Mouse (Mus musculus) brain, embryonic 14.5 days (tissue): ENCODE measurements around the gene Ugt1a7c.

Source experiments
- CTCF ChIP-seq: fragments of 200-500 bp; IDR thresholded peaks from 2 replicates; pipeline ENCODE4 v1.5.1; 2012; ENCODE audit warnings: inconsistent platforms, mild to moderate bottlenecking, moderate library complexity, borderline replicate concordance; ENCODE audit not compliant: insufficient read depth, insufficient read length; ENCODE audit errors: extremely low read depth
- POLR2A ChIP-seq: fragments of 200-500 bp; IDR thresholded peaks from 2 replicates; pipeline ENCODE4 v1.6.1; 2012; ENCODE audit warnings: mild to moderate bottlenecking, inconsistent platforms, borderline replicate concordance; ENCODE audit not compliant: poor library complexity, insufficient read depth, insufficient read length, severe bottlenecking; ENCODE audit errors: extremely low read depth

GRCm38 (mm10) chr1:88225741-88226140 lies 130.9 kb downstream of the Ugt1a7c start:
- TF ChIP-seq CTCF (no peak), POLR2A (no peak)
